Mouse (Mus musculus) heart, embryonic 12.5 days (tissue): ENCODE results near the gene Pir. TPM values are rescaled to one million over a fixed set of nuclear protein-coding genes. Genes with fewer than 3 reads are reported as not detected.

Source experiments
- ATAC-seq: fragments of 200-750 bp; cut with Nextera tagmentation; 2 replicates; pipeline ENCODE4 v1.8.0; 2017; ENCODE audit warnings: moderate TSS enrichment, moderate library complexity; ENCODE audit not compliant: insufficient number of reproducible peaks, low FRiP score
- H3K27ac ChIP-seq: fragments of 300-500 bp; sonication (generic); 2 replicates; pipeline ENCODE4 v1.5.1; 2016; ENCODE audit warnings: mild to moderate bottlenecking, moderate library complexity; ENCODE audit not compliant: poor library complexity, severe bottlenecking
- H3K27me3 ChIP-seq: fragments of 300-500 bp; sonication (generic); replicated peaks from 2 replicates; pipeline ENCODE4 v1.6.1; 2016; ENCODE audit warnings: mild to moderate bottlenecking, moderate library complexity
- H3K36me3 ChIP-seq: fragments of 300-500 bp; sonication (generic); 2 replicates; pipeline ENCODE4 v1.6.1; 2016; ENCODE audit warnings: mild to moderate bottlenecking, moderate library complexity
- H3K4me1 ChIP-seq: fragments of 300-500 bp; sonication (generic); replicated peaks from 2 replicates; pipeline ENCODE4 v1.6.1; 2016; ENCODE audit warnings: mild to moderate bottlenecking
- H3K4me2 ChIP-seq: fragments of 300-500 bp; sonication (generic); 2 replicates; pipeline ENCODE4 v1.6.1; 2016; ENCODE audit warnings: mild to moderate bottlenecking, moderate library complexity
- H3K4me3 ChIP-seq: fragments of 300-500 bp; sonication (generic); 2 replicates; pipeline ENCODE4 v1.5.1; 2016; ENCODE audit warnings: mild to moderate bottlenecking
- H3K9ac ChIP-seq: fragments of 300-500 bp; sonication (generic); 2 replicates; pipeline ENCODE4 v1.6.1; 2016; ENCODE audit warnings: mild to moderate bottlenecking, moderate library complexity
- H3K9me3 ChIP-seq: fragments of 300-500 bp; sonication (generic); replicated peaks from 2 replicates; pipeline ENCODE4 v1.6.1; 2016; ENCODE audit warnings: mild to moderate bottlenecking, moderate library complexity
- WGBS: fragments of 180-500 bp; shearing (Covaris S2); methylation state at CpG from one replicate; pipeline ENCODE4 v1.1.7; 2016; 5-methylcytosine and 5-hydroxymethylcytosine counted together
- polyA plus RNA-seq: library from polyadenylated mRNA; unstranded; fragments of >200 nt; fragmentation: Nextera tagmentation; extraction: Ambion mirVana; gene quantifications from 2 replicates; pipeline ENCODE4 v1.2.1, GENCODE M21; 2016

Pir gene
- polyA plus RNA-seq, 1 experiment from 2014 or later, result 9.2 TPM

GRCm38 (mm10) chrX:164405080-164405649 lies 136.0 kb downstream of the Pir start:
- no peaks in the 10 kb centered on the region for H3K4me1 ChIP-seq
- no peaks in the 10 kb centered on the region for H3K27me3 ChIP-seq
- ATAC-seq, result no peak
- no peaks in the 10 kb centered on the region for H3K36me3 ChIP-seq
- no peak overlapping the region for H3K9ac ChIP-seq
- H3K4me2 ChIP-seq, result no peak overlapping the region
- H3K4me3 ChIP-seq, result no peak overlapping the region
- no peaks in the 10 kb centered on the region for H3K9me3 ChIP-seq
- no peak overlapping the region for H3K27ac ChIP-seq

- Histone ChIP-seq H3K4me3 (no peak overlapping the region), H3K9me3 (no peaks in the 10 kb centered on the region), H3K36me3 (no peaks in the 10 kb centered on the region), H3K27me3 (no peaks in the 10 kb centered on the region), H3K4me2 (no peak overlapping the region), H3K9ac (no peak overlapping the region), H3K27ac (no peak overlapping the region), H3K4me1 (no peaks in the 10 kb centered on the region)
- WGBS, result 62% methylated on average over 9 of the region's 9 CpGs
- ATAC-seq, result no peak
Measured at GRCm38 (mm10) chrX:164406133-164407022, 137.2 kb downstream of the Pir start.

DNA sequence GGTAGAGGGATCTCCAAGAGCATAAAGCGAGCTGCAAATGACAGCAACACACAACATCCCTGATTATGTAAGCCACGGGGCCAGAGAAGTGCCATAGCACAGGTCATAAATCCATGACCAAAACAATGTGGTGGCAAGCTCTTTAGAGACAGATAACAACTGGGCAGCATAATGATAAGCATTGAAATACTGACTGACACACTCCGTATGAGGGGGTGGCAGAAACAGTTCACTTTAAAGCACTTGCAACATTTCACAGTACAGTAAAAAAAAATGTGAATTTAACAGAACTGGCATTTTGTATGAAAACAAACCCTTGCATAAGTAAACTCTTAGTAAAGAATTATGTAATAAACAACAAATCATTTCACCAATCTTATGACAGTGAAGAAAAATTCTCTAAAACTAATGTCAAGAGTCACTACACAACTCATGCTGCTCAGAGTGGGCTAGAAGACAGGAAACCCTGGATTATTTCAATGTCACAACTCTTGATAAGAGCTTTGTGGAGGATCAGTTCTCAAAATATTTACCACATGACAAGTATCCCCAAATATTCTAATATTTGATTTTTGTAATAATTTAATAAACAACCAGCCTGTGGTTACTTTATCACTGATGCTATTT lies 139.2 kb downstream of the Pir start:
- Histone ChIP-seq H3K9me3 (no peaks in the 10 kb centered on the region), H3K4me2 (no peak overlapping the region), H3K9ac (no peak overlapping the region), H3K27me3 (no peaks in the 10 kb centered on the region), H3K4me3 (no peak overlapping the region), H3K4me1 (no peaks in the 10 kb centered on the region), H3K27ac (no peak overlapping the region), H3K36me3 (no peaks in the 10 kb centered on the region)
- 57% methylated on average over 3 of the region's 3 CpGs for WGBS
- ATAC-seq, result no peak

GRCm38 (mm10) chrX:164410562-164410961 lies 141.4 kb downstream of the Pir start:
- Histone ChIP-seq H3K27ac (no peak overlapping the region), H3K9me3 (no peaks in the 10 kb centered on the region), H3K9ac (no peak overlapping the region), H3K4me3 (no peak overlapping the region), H3K4me2 (no peak overlapping the region), H3K4me1 (no peaks in the 10 kb centered on the region), H3K36me3 (no peaks in the 10 kb centered on the region), H3K27me3 (no peaks in the 10 kb centered on the region)
- ATAC-seq, result no peak
- 50% methylated on average over 1 of the region's 1 CpGs for WGBS

- Histone ChIP-seq H3K9me3 (no peaks in the 10 kb centered on the region), H3K4me1 (0 out of 2 replicates have a peak, but pooled peaks cover 6% of the 10 kb centered on the region), H3K9ac (no peak overlapping the region), H3K4me3 (no peak overlapping the region), H3K4me2 (no peak overlapping the region), H3K27ac (no peak overlapping the region), H3K36me3 (no peaks in the 10 kb centered on the region), H3K27me3 (no peaks in the 10 kb centered on the region)
- no peak for ATAC-seq
- WGBS, result 64% methylated on average over 2 of the region's 2 CpGs
Measured at GRCm38 (mm10) chrX:164416803-164417202, 147.6 kb downstream of the Pir start.

- Histone ChIP-seq H3K36me3 (peaks cover 6% of the 10 kb centered on the region), H3K4me2 (no peak overlapping the region), H3K27me3 (no peaks in the 10 kb centered on the region), H3K4me3 (no peak overlapping the region), H3K9ac (no peak overlapping the region), H3K9me3 (no peaks in the 10 kb centered on the region), H3K27ac (no peak overlapping the region), H3K4me1 (0 out of 2 replicates have a peak, but pooled peaks cover 6% of the 10 kb centered on the region)
- ATAC-seq, result no peak
Measured at GRCm38 (mm10) chrX:164418008-164418407, 148.8 kb downstream of the Pir start.

DNA sequence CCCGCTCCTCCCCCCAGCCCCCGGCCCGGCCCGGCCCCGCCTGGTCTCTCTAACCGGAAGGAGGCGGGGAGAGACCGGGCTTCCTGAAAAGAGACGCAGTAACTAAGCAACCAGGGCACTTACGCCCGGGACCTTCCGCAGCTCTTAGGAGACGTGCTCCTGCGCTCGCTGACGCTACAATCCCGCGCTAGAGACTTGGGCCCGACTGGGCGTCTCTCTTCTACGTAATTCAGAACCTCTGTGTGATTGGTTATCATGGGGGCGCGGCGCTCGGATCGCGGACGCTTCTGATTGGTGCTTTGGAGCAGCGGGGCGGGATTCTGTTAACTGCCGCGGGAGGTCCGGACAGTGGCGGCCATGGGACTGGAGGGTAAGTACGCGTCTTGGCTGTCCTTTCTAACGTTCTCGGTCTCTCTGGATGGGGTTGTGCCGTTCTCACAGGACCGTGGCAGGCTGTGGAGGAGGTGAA lies 150.3 kb downstream of the Pir start, which contains the start of gene Piga:
TSS of gene Piga (plus strand) at position 317 of the 469 bp plus-strand sequence.
- Histone ChIP-seq H3K4me3 (peak within 1 kb of the TSS; percentile 67), H3K9me3 (no peaks in the 10 kb centered on the region), H3K9ac (peak within 1 kb of the TSS; percentile 80), H3K4me2 (peak within 1 kb of the TSS; percentile 65), H3K36me3 (peaks cover 8% of the 10 kb centered on the region), H3K4me1 (0 out of 2 replicates have a peak, but pooled peaks cover 6% of the 10 kb centered on the region), H3K27me3 (no peaks in the 10 kb centered on the region), H3K27ac (peak within 1 kb of the TSS; percentile 66; the same call in 1 of the 2 replicates)
- ATAC-seq, result peak; percentile 98
- WGBS, result 14% methylated on average over 40 of the region's 40 CpGs

DNA sequence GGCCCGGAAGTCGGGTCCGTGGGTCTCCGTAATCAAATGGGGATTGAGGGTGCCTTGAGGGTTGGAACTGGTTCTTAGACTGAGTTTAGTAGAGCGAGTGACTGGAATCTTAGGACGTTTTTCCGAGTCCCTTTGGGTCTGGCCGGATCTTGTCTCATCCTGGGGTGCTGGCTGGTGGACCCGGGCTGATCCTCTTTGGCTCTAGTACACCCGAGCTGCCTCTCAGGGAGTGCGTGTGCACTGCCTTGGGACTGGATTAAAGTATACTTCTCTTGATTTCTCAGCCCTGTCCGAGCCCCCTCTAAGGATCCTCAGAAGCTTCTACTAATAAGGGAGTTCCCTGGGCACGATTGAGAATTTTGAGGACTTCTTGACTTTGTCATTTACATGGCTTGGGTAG lies 150.8 kb downstream of the Pir start:
- ATAC-seq, result peak; percentile 26; the same call in 1 of the 2 replicates
- Histone ChIP-seq H3K27ac (peak overlapping the region; percentile 66; the same call in 1 of the 2 replicates), H3K4me3 (peak overlapping the region; percentile 67), H3K9me3 (no peaks in the 10 kb centered on the region), H3K4me2 (peak overlapping the region; percentile 65), H3K4me1 (0 out of 2 replicates have a peak, but pooled peaks cover 6% of the 10 kb centered on the region), H3K9ac (peak overlapping the region; percentile 80), H3K36me3 (peaks cover 8% of the 10 kb centered on the region), H3K27me3 (no peaks in the 10 kb centered on the region)
- 18% methylated on average over 13 of the region's 13 CpGs for WGBS

DNA sequence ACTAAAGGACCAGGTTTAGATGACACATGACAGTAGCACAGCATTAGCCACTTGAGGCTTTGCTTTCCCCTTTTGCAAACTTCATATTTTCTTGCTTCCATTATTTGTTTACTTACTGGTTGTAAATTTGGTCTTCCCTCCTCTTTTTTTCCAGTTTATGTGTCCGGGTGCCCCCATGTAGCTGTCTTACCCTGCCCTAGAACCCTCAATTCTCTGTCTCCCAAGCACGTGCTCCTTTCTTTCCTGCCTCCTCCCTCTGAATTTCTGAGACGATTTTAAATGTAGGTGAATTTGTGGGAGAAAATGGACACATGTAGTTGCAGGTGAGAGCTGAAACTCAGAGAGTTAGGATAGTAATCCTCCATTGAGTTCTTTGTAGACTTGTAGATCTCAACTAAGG lies 151.3 kb downstream of the Pir start:
- Histone ChIP-seq H3K9ac (peak overlapping the region; percentile 80), H3K9me3 (no peaks in the 10 kb centered on the region)
- WGBS, result 47% methylated on average over 3 of the region's 3 CpGs

More for the DNA sequence above, 151.3 kb downstream of the Pir start:
- Histone ChIP-seq H3K4me1 (0 out of 2 replicates have a peak, but pooled peaks cover 6% of the 10 kb centered on the region), H3K4me2 (peak overlapping the region; percentile 65), H3K4me3 (peak overlapping the region; percentile 67), H3K36me3 (peaks cover 8% of the 10 kb centered on the region), H3K27ac (no peak overlapping the region), H3K27me3 (no peaks in the 10 kb centered on the region)
- ATAC-seq, result no peak
